Mouse (Mus musculus) neural tube, embryonic 15.5 days (tissue): ENCODE results near the gene Uqcrc2. TPM values are rescaled to one million over a fixed set of nuclear protein-coding genes. Genes with fewer than 3 reads are reported as not detected.

Source experiments
- ATAC-seq: fragments of 200-750 bp; cut with Nextera tagmentation; 2 replicates; pipeline ENCODE4 v1.8.0; 2017; ENCODE audit warnings: mild to moderate bottlenecking, moderate TSS enrichment, moderate library complexity; ENCODE audit not compliant: low FRiP score
- H3K27ac ChIP-seq: fragments of 300-500 bp; sonication (generic); replicated peaks from 2 replicates; pipeline ENCODE4 v1.5.1; 2015; ENCODE audit warnings: mild to moderate bottlenecking, inconsistent platforms
- H3K27me3 ChIP-seq: fragments of 300-500 bp; sonication (generic); replicated peaks from 2 replicates; pipeline ENCODE4 v1.6.1; 2015; ENCODE audit warnings: inconsistent platforms
- H3K36me3 ChIP-seq: fragments of 300-500 bp; sonication (generic); 2 replicates; pipeline ENCODE4 v1.6.1; 2015; ENCODE audit warnings: inconsistent platforms
- H3K4me1 ChIP-seq: fragments of 300-500 bp; sonication (generic); 2 replicates; pipeline ENCODE4 v1.6.1; 2015; ENCODE audit warnings: inconsistent platforms
- H3K4me2 ChIP-seq: fragments of 300-500 bp; sonication (generic); 2 replicates; pipeline ENCODE4 v1.6.1; 2015; ENCODE audit warnings: inconsistent platforms, mild to moderate bottlenecking, moderate library complexity
- H3K4me3 ChIP-seq: fragments of 300-500 bp; sonication (generic); replicated peaks from 2 replicates; pipeline ENCODE4 v1.5.1; 2015; ENCODE audit warnings: mild to moderate bottlenecking, inconsistent platforms
- H3K9ac ChIP-seq: fragments of 300-500 bp; sonication (generic); replicated peaks from 2 replicates; pipeline ENCODE4 v1.6.1; 2015; ENCODE audit warnings: mild to moderate bottlenecking, inconsistent platforms
- H3K9me3 ChIP-seq: fragments of 300-500 bp; sonication (generic); replicated peaks from 2 replicates; pipeline ENCODE4 v1.6.1; 2016; ENCODE audit warnings: inconsistent platforms
- WGBS: fragments of 180-500 bp; shearing (Covaris S2); methylation state at CpG from one replicate; pipeline ENCODE4 v1.1.7; 2015; ENCODE audit warnings: mixed read lengths; 5-methylcytosine and 5-hydroxymethylcytosine counted together
- polyA plus RNA-seq: library from polyadenylated mRNA; unstranded; fragments of >200 nt; fragmentation: Nextera tagmentation; extraction: Ambion mirVana; gene quantifications from 2 replicates; pipeline ENCODE4 v1.2.1, GENCODE M21; 2015

The Uqcrc2 gene
- polyA plus RNA-seq, 1 experiment from 2014 or later: 244 TPM

GRCm38 (mm10) chr7:120693831-120694375 is 58.9 kb downstream of the Uqcrc2 start:
- WGBS: 96% methylated on average over 5 of the region's 5 CpGs
- no peak for ATAC-seq

GRCm38 (mm10) chr7:120695196-120695595 is 60.2 kb downstream of the Uqcrc2 start:
- no peak for ATAC-seq
- Histone ChIP-seq H3K4me3 (no peak overlapping the region), H3K4me1 (no peaks in the 10 kb centered on the region), H3K27me3 (no peaks in the 10 kb centered on the region), H3K27ac (no peak overlapping the region), H3K9ac (no peak overlapping the region), H3K4me2 (no peak overlapping the region), H3K9me3 (no peaks in the 10 kb centered on the region), H3K36me3 (peaks cover 8% of the 10 kb centered on the region; the same call in 1 of the 2 replicates)
- 19% methylated on average over 6 of the region's 6 CpGs for whole genome bisulfite sequencing

More at GRCm38 (mm10) chr7:120693831-120694375, 58.9 kb downstream of the Uqcrc2 start:
- H3K27ac ChIP-seq: no peak overlapping the region
- H3K27me3 ChIP-seq: no peaks in the 10 kb centered on the region
- H3K9ac ChIP-seq: no peak overlapping the region
- no peak overlapping the region for H3K4me2 ChIP-seq
- peaks cover 8% of the 10 kb centered on the region; the same call in 1 of the 2 replicates for H3K36me3 ChIP-seq
- H3K9me3 ChIP-seq: no peaks in the 10 kb centered on the region
- H3K4me1 ChIP-seq: no peaks in the 10 kb centered on the region
- no peak overlapping the region for H3K4me3 ChIP-seq

- H3K9ac ChIP-seq: no peak overlapping the region
- no peaks in the 10 kb centered on the region for H3K4me1 ChIP-seq
- WGBS: 50% methylated on average over 1 of the region's 1 CpGs
- no peak overlapping the region for H3K27ac ChIP-seq
- no peak for ATAC-seq
- peaks cover 8% of the 10 kb centered on the region; the same call in 1 of the 2 replicates for H3K36me3 ChIP-seq
- no peak overlapping the region for H3K4me3 ChIP-seq
- no peaks in the 10 kb centered on the region for H3K27me3 ChIP-seq
- no peaks in the 10 kb centered on the region for H3K9me3 ChIP-seq
- H3K4me2 ChIP-seq: no peak overlapping the region
Observed at GRCm38 (mm10) chr7:120695641-120696040, 60.7 kb downstream of the Uqcrc2 start.

DNA sequence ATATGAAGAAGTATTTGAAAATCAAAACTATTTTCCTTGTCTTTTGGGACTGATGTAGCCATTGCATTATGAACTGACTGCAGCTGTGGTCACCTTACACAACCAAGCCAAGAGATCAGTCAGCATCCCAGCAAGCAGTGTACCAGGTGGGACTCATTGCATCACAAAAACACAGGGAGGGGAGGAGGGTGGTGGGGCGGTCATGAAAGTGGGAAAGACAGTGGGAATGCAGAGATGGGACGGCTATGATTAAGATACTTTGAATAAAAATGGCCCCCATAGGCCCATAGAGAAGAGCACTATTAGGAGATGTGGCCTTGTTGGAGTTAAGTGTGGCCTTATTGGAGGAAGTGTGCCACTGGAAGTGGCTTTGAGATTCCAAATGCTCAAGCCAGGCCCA is 61.4 kb downstream of the Uqcrc2 start:
- WGBS: 79% methylated on average over 2 of the region's 2 CpGs
- Histone ChIP-seq H3K9ac (no peak overlapping the region), H3K27ac (no peak overlapping the region), H3K4me2 (no peak overlapping the region), H3K4me1 (no peaks in the 10 kb centered on the region), H3K27me3 (no peaks in the 10 kb centered on the region), H3K4me3 (no peak overlapping the region), H3K36me3 (peaks cover 7% of the 10 kb centered on the region; the same call in 1 of the 2 replicates), H3K9me3 (no peaks in the 10 kb centered on the region)
- no peak for ATAC-seq

- no peaks in the 10 kb centered on the region for H3K27me3 ChIP-seq
- no peak overlapping the region for H3K9ac ChIP-seq
- no peaks in the 10 kb centered on the region for H3K9me3 ChIP-seq
- 0 out of 2 replicates have a peak, but pooled peaks cover 3% of the 10 kb centered on the region for H3K4me1 ChIP-seq
- H3K4me2 ChIP-seq: no peak overlapping the region
- no peak overlapping the region for H3K27ac ChIP-seq
- WGBS: 85% methylated on average over 6 of the region's 6 CpGs
- ATAC-seq: no peak
- no peaks in the 10 kb centered on the region for H3K36me3 ChIP-seq
- H3K4me3 ChIP-seq: no peak overlapping the region
Observed at GRCm38 (mm10) chr7:120699586-120699985, 64.6 kb downstream of the Uqcrc2 start.

DNA sequence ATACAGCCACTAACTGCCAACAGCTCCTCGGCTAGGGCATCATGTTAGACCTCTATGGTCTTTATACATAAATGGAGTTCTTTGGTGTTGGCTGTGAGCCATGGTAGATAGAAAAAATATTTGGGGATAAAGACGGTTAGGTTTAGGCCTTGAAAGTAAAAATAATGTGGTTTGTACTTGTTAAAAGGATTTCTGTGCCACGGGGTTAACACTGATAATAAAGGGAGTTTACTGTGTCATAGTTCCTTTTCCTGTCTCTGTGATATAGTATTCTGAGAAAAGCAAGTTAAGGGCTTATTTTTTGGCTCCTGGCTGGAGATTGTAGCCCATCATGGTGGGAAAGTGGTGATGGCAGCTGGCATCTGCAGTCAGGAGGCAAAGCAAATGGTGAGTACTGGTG is 68.9 kb downstream of the Uqcrc2 start:
- no peaks in the 10 kb centered on the region for H3K36me3 ChIP-seq
- no peak overlapping the region for H3K4me2 ChIP-seq
- H3K9me3 ChIP-seq: no peaks in the 10 kb centered on the region
- H3K9ac ChIP-seq: no peak overlapping the region
- H3K27me3 ChIP-seq: no peaks in the 10 kb centered on the region
- WGBS: 76% methylated on average over 3 of the region's 3 CpGs
- no peak overlapping the region for H3K4me3 ChIP-seq
- ATAC-seq: no peak
- H3K27ac ChIP-seq: no peak overlapping the region
- 0 out of 2 replicates have a peak, but pooled peaks cover 3% of the 10 kb centered on the region for H3K4me1 ChIP-seq

Other genes starting within 250 kb of the Uqcrc2 start
- not detected in 2 replicates for gene Abca16, start 225.5 kb upstream of the Uqcrc2 start, polyA plus RNA-seq
- gene Pdzd9, start 35.2 kb downstream of the Uqcrc2 start, polyA plus RNA-seq: 0.40 and 0.42 TPM in 2 replicates
- gene Mosmo, start 42.4 kb downstream of the Uqcrc2 start, polyA plus RNA-seq: 11.2 and 11.8 TPM in 2 replicates
- gene Vwa3a, start 104.1 kb downstream of the Uqcrc2 start, polyA plus RNA-seq: 0.86 and 2.0 TPM in 2 replicates
- 0.14 TPM in 1 of 2 replicates, not detected in the other for gene Gm5737, start 177.2 kb downstream of the Uqcrc2 start, polyA plus RNA-seq
- gene Eef2k, start 207.7 kb downstream of the Uqcrc2 start, polyA plus RNA-seq: 33.5 and 40.6 TPM in 2 replicates